Mouse (Mus musculus) splenic B cell, adult 2 months (primary cell): ENCODE data around the gene Vmn2r27.
A peak's percentile ranks its signal among the peaks of the same experiment; 100 is the strongest.

Experiments used
- DNase-seq: peaks from one replicate; pipeline ENCODE4 v3.0.0-alpha.2; 2011; ENCODE audit warnings: low read depth, low spot score
- H3K27me3 ChIP-seq: 2 replicates; pipeline ENCODE4 v1.6.1; 2012; ENCODE audit warnings: mild to moderate bottlenecking, low read length, moderate library complexity, mixed read lengths; ENCODE audit not compliant: control insufficient read depth, poor library complexity, insufficient read depth, severe bottlenecking
- H3K36me3 ChIP-seq: 2 replicates; pipeline ENCODE4 v1.6.1; 2012; ENCODE audit warnings: mild to moderate bottlenecking, low read length, moderate library complexity, mixed read lengths; ENCODE audit not compliant: control insufficient read depth, poor library complexity, insufficient read depth, severe bottlenecking

Vmn2r27 gene

DNA sequence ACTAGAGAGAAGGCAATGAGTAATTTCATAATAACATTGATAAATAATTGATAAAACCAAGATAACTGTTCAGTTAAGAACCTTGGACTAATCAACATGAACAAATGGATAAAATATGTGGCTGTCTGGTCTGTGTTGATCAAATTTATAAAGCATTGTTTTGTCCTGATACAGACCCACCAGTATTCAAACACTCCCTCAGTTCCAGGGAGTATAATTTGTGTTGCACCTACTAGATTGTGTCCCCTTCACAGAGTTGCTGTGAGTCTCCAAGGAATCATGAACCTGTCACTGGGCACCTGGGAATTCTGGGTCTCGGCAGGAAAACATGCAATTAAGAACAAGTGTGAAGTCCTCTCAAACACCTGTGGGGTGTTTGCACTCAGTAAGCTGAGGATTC, at the start of gene Vmn2r27:
Gene Vmn2r27 (minus strand): TSS at position 101 of the 400 bp plus-strand sequence.
- Histone ChIP-seq H3K27me3 (no peaks in the 10 kb centered on the region), H3K36me3 (no peaks in the 10 kb centered on the region)
- no peak for DNase-seq

DNA sequence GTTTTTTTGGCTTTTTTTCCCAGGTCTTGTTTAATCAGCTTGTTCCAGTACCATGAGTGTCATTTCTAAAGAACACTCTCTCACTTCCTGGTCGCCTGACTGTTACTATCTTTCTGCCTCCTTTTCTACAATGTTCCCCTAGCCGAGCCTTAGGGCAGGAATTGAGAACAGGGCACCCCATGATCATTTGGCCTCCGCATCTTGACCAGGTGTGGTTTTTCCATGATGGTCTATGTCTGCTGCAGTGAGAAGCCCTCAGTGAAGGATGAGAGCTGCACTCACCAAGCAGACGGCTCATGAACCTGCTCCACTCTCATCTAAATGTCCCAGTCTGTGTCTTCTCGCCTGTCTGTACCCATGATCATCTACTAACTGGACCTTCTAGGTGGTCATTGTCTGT, 46.6 kb upstream of the Vmn2r27 start:
- Histone ChIP-seq H3K36me3 (no peaks in the 10 kb centered on the region), H3K27me3 (no peaks in the 10 kb centered on the region)
- DNase-seq, result no peak

DNA sequence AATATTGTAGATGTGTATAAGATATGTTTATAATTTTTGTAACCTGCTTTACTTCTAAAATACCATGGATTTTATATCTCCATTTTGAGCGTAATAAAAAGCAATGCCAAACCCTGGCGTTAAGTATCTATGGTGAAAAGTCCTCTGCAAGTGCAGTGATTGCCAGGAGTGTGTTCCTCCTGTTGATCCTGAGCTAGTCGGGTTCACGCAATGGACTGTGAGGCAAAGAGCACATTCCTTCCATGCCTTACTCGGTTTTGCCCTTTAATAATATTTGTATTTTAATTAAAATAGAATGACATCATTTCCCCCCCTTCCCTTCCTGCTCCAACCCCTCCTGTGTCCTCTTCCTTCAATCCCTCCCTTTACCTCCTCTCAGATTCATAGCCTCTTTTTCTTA, 46.0 kb upstream of the Vmn2r27 start:
- no peaks in the 10 kb centered on the region for H3K27me3 ChIP-seq
- H3K36me3 ChIP-seq, result no peaks in the 10 kb centered on the region
- no peak for DNase-seq

DNA sequence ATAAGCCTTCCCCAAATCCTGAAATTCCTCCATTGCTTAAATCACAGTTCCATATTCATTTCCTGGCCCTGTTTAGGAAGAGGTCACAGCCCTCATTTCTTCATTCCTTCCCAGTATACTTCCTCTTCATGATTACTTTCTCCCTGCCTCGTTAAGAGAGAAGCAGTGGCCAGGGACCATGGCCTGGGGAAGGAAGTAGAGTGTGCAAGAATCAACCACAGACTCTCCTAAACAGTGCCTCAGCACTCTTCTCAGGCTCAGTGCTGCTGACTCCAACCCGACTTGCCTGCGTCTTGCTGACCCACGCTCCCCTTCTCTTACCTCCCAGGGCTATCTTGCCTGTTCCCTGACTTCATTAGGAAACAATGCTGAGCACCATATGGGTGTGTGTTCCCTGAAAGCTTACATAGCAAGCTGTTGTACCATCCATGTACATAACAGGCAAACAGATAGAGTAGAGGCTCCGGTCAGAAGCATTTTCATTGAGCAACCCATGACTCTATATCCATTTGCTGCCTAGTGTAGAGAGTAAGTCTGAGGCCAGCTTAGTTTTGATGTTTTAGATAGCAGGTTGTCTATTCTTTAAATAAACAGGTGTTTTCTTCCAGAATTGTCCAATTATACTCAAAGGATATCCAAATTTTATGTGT, 41.7 kb upstream of the Vmn2r27 start:
- H3K36me3 ChIP-seq, result no peaks in the 10 kb centered on the region
- H3K27me3 ChIP-seq, result no peaks in the 10 kb centered on the region
- no peak for DNase-seq

DNA sequence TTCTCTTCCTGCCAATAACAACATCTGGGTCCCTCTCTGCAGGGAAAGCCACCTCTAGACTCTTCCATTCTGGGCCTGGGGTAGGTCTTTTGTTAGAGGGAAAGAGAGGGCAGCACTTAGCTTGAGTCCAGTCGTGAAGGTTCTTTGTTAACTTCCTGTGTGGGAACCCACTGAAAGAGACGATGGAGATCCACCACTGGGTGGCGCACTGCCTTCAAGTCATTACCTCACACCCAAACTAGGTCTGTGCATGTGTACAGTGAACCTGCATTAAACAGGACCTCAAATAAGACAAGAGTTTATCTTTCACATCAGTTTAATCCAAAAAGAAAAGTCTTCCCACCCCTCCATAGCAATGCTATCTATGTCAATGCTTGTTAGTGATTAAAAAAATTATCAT, 31.0 kb upstream of the Vmn2r27 start:
- DNase-seq, result peak; percentile 84
- no peaks in the 10 kb centered on the region; the same call in 1 of the 2 replicates for H3K27me3 ChIP-seq
- no peaks in the 10 kb centered on the region for H3K36me3 ChIP-seq

DNA sequence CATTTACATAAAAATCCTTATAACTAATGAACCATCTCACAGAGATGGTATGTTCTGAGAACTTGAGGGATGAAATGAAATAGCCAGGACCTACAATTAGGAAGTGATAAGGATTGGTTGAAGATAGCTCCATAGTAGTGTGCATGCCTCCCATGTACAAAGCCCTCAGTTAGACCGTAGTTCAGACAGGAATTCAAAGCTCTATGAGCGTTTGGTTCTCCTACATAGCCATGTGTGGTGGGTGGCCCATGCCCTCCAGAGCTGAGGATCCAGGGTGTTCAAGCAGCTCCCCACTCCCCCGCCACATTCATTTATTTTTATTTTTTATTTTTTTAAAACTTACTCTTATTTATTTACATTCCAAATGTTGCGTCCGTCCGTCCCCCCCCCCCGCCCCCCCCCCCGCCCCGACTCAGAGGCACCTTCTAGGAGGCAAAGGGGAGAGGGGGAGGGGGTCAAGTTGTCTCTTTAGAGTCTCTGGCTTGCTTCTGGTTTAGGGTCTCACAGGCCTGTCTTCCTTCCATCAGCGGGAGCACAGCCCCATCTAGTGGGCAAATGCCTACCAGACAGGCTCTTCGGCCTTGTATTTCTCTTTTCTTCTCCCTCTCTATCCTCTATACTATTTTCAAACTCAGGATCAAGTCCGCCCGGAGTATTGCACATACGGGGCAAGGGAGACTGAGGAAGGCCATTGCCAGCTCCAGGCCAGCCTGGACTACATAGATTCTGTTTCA, 28.7 kb upstream of the Vmn2r27 start:
- H3K27me3 ChIP-seq, result no peaks in the 10 kb centered on the region
- DNase-seq, result peak; percentile 83

DNA sequence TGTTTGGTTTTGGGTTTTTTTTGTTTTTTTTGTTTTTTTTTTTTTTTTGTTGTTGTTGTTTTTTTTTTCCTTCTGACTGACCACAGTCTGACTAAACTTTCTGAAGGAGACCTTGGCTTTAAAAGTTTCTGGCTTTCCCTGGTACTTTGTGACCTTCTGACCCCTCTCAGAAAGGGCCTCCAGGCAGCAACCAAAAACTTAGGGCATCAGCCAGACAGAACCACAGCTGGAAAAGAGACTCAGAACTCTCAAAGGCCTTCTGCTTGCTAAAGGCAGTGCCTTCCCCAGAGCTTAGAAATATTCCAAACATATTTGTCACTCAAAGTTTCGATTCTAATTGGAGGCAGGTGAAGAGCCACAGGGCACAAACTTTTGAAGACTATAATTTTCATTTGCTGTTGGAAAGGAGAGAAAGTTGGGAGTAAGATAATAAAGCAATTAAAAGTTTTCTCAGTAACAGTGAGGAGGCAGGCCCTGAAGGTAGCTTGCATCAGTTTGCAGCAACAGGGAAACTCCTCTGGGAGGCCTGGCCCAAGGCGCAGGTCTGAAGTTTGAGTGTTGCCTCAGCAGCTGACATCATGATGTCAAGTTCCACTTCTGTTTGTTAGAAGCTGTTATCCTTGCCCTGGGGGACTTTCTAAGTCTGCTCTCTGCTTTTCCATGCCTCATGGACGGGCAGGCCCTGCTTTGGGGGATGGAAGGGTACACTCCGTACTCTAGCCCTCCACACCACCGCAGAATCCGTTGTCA, 24.2 kb upstream of the Vmn2r27 start:
- no peak for DNase-seq
- Histone ChIP-seq H3K36me3 (no peaks in the 10 kb centered on the region), H3K27me3 (no peaks in the 10 kb centered on the region)

More for the DNA sequence above, 28.7 kb upstream of the Vmn2r27 start:
- no peaks in the 10 kb centered on the region for H3K36me3 ChIP-seq

DNA sequence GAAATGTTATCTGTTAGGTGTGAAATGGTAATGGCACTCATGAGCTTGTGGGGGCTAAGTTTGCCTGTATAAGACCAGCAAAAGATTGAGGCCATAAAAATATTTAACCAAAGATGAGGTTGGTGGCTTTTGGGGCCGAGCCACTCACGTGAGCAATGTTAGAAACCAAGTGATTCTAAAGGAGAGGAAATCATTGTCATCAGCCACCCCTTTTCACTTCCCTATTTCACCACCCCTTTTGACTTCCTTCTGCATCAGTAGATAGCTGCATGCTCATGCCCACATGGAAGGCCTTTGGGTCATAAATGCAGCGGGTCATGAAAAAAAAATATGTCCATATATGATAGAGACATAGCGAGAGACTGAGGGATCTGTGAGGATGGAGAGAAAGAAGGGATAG, 29.5 kb downstream of the Vmn2r27 start:
- Histone ChIP-seq H3K36me3 (no peaks in the 10 kb centered on the region), H3K27me3 (no peaks in the 10 kb centered on the region)
- DNase-seq, result peak; percentile 88

DNA sequence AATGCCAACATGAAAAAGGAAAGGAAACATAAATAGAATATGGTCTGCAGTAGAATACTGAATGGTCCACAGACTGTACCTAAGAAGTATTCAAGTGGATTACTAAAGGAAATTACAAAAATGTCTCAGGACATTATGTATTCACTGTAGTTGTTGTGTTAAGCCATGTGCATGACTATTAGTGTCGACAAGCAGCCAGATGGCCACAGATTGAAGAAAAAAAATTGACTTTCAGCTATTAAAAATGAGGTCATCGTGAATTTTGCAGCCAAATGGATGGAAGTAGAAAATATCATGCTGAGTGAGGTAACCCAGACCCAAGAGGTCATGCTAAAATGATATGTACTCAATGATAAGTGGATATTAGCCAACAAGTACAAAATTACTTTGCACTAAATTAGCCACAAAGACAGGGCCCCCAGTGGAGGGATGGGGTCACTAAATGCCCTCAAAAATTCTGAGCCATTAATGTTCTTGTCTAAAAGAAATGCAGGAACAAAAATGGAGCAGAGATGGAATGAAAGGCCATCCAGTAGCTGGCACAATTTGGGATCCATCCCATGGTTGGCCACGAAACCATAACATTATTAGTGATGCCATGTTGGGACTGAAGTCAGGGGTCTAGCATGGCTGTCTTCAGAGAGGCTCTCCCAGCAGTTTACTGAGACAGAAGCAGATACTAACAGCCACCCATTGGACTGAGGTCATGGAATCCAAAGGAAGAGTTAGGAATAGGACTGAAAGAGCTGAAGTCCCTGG, 63.0 kb downstream of the Vmn2r27 start:
- no peaks in the 10 kb centered on the region for H3K36me3 ChIP-seq
- DNase-seq, result no peak
- H3K27me3 ChIP-seq, result no peaks in the 10 kb centered on the region

DNA sequence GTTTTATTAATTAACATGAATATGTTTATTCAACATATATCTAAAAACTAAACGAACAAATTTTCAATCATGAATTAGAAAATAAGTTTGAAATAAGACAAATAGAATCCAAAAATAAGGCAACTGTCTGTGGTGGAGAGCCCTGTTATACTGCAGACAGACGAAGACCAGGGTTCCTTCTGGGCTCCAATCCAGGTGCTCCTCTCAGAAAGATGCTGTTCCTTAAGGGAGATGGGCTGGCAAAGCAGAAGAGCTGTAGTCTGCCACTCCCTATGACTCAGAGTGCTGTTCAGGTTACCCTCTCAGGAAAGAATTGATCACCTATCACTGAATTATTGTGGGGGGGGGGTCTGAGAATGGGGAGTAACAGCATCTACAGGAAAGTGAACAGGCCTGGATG, 65.1 kb downstream of the Vmn2r27 start:
- Histone ChIP-seq H3K27me3 (no peaks in the 10 kb centered on the region), H3K36me3 (no peaks in the 10 kb centered on the region)
- no peak for DNase-seq

DNA sequence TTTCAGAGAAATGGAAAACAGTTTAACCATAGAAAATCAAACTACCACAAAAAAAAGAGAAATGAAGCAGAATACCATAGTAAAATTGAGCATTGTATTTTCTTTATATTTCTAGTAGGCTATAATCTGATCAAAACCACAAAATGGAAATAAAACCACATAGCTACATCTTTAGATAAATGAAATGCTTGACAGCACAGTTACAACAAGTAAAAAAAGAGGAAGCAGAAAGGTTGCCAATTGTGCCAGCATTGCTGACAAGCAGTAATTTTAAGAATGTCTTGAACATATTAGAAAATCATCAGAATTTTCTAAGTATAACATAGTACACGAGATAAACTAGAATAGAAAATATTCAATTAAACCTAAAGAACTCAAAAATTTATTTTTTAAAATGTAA, 81.8 kb downstream of the Vmn2r27 start:
- no peaks in the 10 kb centered on the region for H3K36me3 ChIP-seq
- DNase-seq, result peak; percentile 33
- no peaks in the 10 kb centered on the region for H3K27me3 ChIP-seq
